Mouse (Mus musculus): ENCODE measurements around the gene Gng12.

DNA sequence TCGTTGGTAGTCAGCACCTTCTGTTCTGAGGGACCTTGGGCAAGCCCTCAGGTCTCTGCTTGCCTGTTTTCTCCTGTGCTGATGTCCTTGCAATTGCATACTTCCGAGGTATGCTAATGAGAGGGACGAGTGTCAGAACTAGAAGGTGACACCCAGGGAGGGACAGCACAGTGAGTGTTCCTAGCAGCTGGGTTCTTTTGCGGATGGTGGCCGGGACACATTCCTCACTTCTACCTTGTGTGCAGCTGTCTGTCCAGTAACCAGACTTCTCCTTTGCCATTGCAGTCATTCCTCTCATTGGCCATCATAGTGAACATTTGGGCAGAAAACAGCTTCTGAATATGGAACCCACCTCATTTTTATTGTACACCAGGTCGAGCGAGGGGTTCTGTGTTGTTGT is 89.3 kb downstream of the Gng12 start:
- no peak for TF ChIP-seq CTCF (IDR thresholded peaks at IDR 0.05; ENCODE audit: low read depth, low read length)
- no peak for TF ChIP-seq POLR2A (IDR thresholded peaks at IDR 0.05; ENCODE audit: extremely low read depth, insufficient read depth, low read length)

All from liver, adult 2 months (tissue).